Mouse (Mus musculus): ENCODE data around the gene Kif1bp.

GRCm38 (mm10) chr10:62527351-62527750 is 50.9 kb downstream of the Kif1bp start, which contains the start of gene Srgn:
- TF ChIP-seq HCFC1 (IDR thresholded peaks at IDR 0.05; ENCODE audit: borderline replicate concordance, insufficient read depth, low read length) (no peak), ZNF384 (IDR thresholded peaks at IDR 0.05; ENCODE audit: low read depth, low read length) (no peak), ZC3H11A (IDR thresholded peaks at IDR 0.05; ENCODE audit: borderline replicate concordance, low read depth, low read length) (no peak)

All from ES-E14 (cell line).